Mouse (Mus musculus) 3T3-L1 (cell line): ENCODE results near the gene Hsd17b14.
A peak's percentile ranks its signal among the peaks of the same experiment; 100 is the strongest.
"Not testable (repeated sequence)": the region's sequence is repeated elsewhere in the genome, so short reads cannot be mapped to it uniquely, and the experiment has no call there.

Experiments
- DNase-seq: peaks from one replicate; pipeline ENCODE4 v3.0.0-alpha.2; 2015; ENCODE audit warnings: low read depth, low spot score

Hsd17b14 gene

GRCm38 (mm10) chr7:45554744-45555143 is at the start of gene Hsd17b14:
Gene Hsd17b14 (plus strand): TSS chr7:45554893.
- DNase-seq = no peak

GRCm38 (mm10) chr7:45507583-45507982 is 47.1 kb upstream of the Hsd17b14 start:
- DNase-seq = no peak

GRCm38 (mm10) chr7:45508561-45508960 is 46.1 kb upstream of the Hsd17b14 start:
- peak; percentile 53 for DNase-seq

- DNase-seq = no peak
Observed at GRCm38 (mm10) chr7:45509181-45509882, 45.4 kb upstream of the Hsd17b14 start.

- DNase-seq = peak; percentile 94
Observed at GRCm38 (mm10) chr7:45509912-45510787, 44.5 kb upstream of the Hsd17b14 start, which contains the start of gene Nucb1. Gene Nucb1 (minus strand): TSS chr7:45510406.

GRCm38 (mm10) chr7:45514411-45514810 is 40.3 kb upstream of the Hsd17b14 start:
- no peak for DNase-seq

- no peak for DNase-seq
Observed at GRCm38 (mm10) chr7:45515436-45515835, 39.3 kb upstream of the Hsd17b14 start.

- not testable (repeated sequence) for DNase-seq
Observed at GRCm38 (mm10) chr7:45516846-45517245, 37.8 kb upstream of the Hsd17b14 start.

GRCm38 (mm10) chr7:45518618-45519017 is 36.1 kb upstream of the Hsd17b14 start:
- DNase-seq = no peak

GRCm38 (mm10) chr7:45519345-45520120 is 35.2 kb upstream of the Hsd17b14 start:
- no peak for DNase-seq

- no peak for DNase-seq
Observed at GRCm38 (mm10) chr7:45520605-45521004, 34.1 kb upstream of the Hsd17b14 start.

- DNase-seq = peak; percentile 56
Observed at GRCm38 (mm10) chr7:45521728-45522184, 32.9 kb upstream of the Hsd17b14 start.

- no peak for DNase-seq
Observed at GRCm38 (mm10) chr7:45522194-45522752, 32.4 kb upstream of the Hsd17b14 start.

GRCm38 (mm10) chr7:45522957-45523676 is 31.6 kb upstream of the Hsd17b14 start:
- DNase-seq = peak; percentile 48

- DNase-seq = no peak
Observed at GRCm38 (mm10) chr7:45523678-45524170, 31.0 kb upstream of the Hsd17b14 start.

GRCm38 (mm10) chr7:45524841-45525621 is 29.7 kb upstream of the Hsd17b14 start:
- peak; percentile 76 for DNase-seq

- DNase-seq = peak; percentile 96
Observed at GRCm38 (mm10) chr7:45525809-45526473, 28.8 kb upstream of the Hsd17b14 start, which contains the start of the genes Ppp1r15a and Plekha4. Gene Ppp1r15a (minus strand): TSS chr7:45526268. Gene Plekha4 (plus strand): TSS chr7:45526330.

- DNase-seq = peak; percentile 62
Observed at GRCm38 (mm10) chr7:45526474-45527120, 28.1 kb upstream of the Hsd17b14 start.
